Comparison of ENCODE assay signal across 24 mouse cellular contexts in the genomic region with DNA sequence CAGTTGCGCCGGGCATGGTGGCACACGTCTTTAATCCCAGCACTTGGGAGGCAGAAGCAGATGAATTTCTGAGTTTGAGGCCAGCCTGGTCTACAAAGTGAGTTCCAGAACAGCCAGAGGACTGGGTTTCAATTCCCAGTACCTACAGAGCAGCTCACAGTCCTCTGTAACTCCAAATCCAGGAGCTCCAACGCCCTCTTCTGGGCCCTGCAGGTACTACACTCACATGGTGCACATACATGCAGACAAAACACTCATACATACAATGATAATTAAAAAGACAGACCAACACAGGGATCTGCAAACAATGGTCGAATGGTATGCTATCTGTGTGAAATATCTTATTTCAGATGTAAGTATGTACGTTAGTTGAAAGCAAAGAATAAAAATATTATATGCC. TPM values are rescaled to one million over a fixed set of nuclear protein-coding genes. Genes with fewer than 3 reads are reported as not detected.
DNase-seq lines count a peak whose midpoint lies in the region; ATAC-seq and TF ChIP-seq lines count a peak whose summit lies in the region.
"Had no signal": no experiment of that assay in that cellular context is flagged by ENCODE, and none has a peak within 500 bp of the region (broad histone marks: within the 10 kb centered on the region; RNA-seq: fewer than 3 reads in every experiment).

No protein-coding gene starts in this region.

- DNase-seq in layer of hippocampus, adult 2 months (ENCODE audit: low spot score in 2 of 2): no peak
- DNase-seq in layer of hippocampus, postnatal 14 days (ENCODE audit: low spot score in 2 of 2): no peak
- DNase-seq in testis, postnatal 14 days (ENCODE audit: low spot score): no peak
- DNase-seq in ZHBTc4 (ENCODE audit: low read depth, low spot score): peak; percentile 63
- DNase-seq in embryo, embryonic 11 days: no peak
- DNase-seq: adrenal gland, adult 8-10 months; adrenal gland, postnatal 25 days; B cell, adult 2 months; cerebellum, adult 18-20 months; cerebellum, adult 9-10 months; cerebellum, postnatal 14 days; forebrain, postnatal 0 days; gastrocnemius, adult 2 months; gastrocnemius, postnatal 14 days; heart, adult 11 months had no signal

- H3K27me3 ChIP-seq in testis, adult 2 months (ENCODE audit: control insufficient read depth, insufficient read depth, low read length): peaks cover 3% of the 10 kb centered on the region
- H3K27me3 ChIP-seq: CH12.LX had no signal

- TF ChIP-seq POLR2A in testis, adult 2 months (IDR thresholded peaks at IDR 0.05; ENCODE audit: control insufficient read depth, low read depth, low read length): no peak

- no peak for ATAC-seq in megakaryocyte progenitor cell, adult 5-6 weeks (replicated peaks; ENCODE audit: poor library complexity)
- ATAC-seq: forebrain, embryonic 14.5 days; forebrain, postnatal 0 days had no signal

- TF ChIP-seq CTCF in layer of hippocampus, adult 2 months (conservative IDR thresholded peaks at IDR 0.05): peak; percentile 38
- TF ChIP-seq CTCF in testis, adult 2 months (IDR thresholded peaks at IDR 0.05; ENCODE audit: control insufficient read depth, insufficient read depth, insufficient replicate concordance, low read depth, low read length): peak; percentile 17; the same call in 1 of the 2 replicates

- H3K36me3 ChIP-seq in testis, adult 2 months (ENCODE audit: control insufficient read depth, insufficient read depth, low read length): no peaks in the 10 kb centered on the region
- H3K36me3 ChIP-seq: embryonic facial prominence, embryonic 12.5 days; embryonic facial prominence, embryonic 15.5 days; hindbrain, embryonic 10.5 days had no signal

- H3K27ac ChIP-seq in layer of hippocampus, adult 2 months: no peak overlapping the region
- H3K27ac ChIP-seq in testis, adult 2 months (ENCODE audit: control insufficient read depth, insufficient read depth, low read depth, low read length): no peak overlapping the region
- H3K27ac ChIP-seq: embryonic facial prominence, embryonic 12.5 days; embryonic facial prominence, embryonic 15.5 days; gastrocnemius, adult 2 months; hindbrain, embryonic 10.5 days; hindbrain, embryonic 14.5 days had no signal

- peaks cover 6% of the 10 kb centered on the region for H3K4me1 ChIP-seq in testis, adult 2 months (ENCODE audit: control insufficient read depth, insufficient read depth, low read length)

- H3K4me3 ChIP-seq in layer of hippocampus, adult 2 months: no peak overlapping the region
- H3K4me3 ChIP-seq in testis, adult 2 months (ENCODE audit: control insufficient read depth, low read depth, low read length): no peak overlapping the region
- H3K4me3 ChIP-seq: embryonic facial prominence, embryonic 12.5 days; embryonic facial prominence, embryonic 15.5 days; gastrocnemius, adult 2 months; hindbrain, embryonic 10.5 days had no signal

RNA-seq across cellular contexts. Expression of a gene that starts 47.9 kb away (rescaled TPM):
- 10 to 100 TPM; 16.8 to 17.9 TPM for total RNA-seq in layer of hippocampus, adult 2 months (2021)
- total RNA-seq in layer of hippocampus, postnatal 14 days (2021): 10 to 100 TPM; 14.1 to 16.7 TPM
- 0.04 TPM in 2 replicates for polyA plus RNA-seq in testis, adult 2 months (2012; rRNA removed)
- total RNA-seq in megakaryocyte progenitor cell, adult 5-6 weeks (2015): 0.02 TPM in 1 of 2 replicates, not detected in the other
- not detected in 2 replicates for total RNA-seq in megakaryocyte progenitor cell, adult 5-6 weeks (2017)
- total RNA-seq: adrenal gland, postnatal 25 days; CH12.LX; heart, adult 8-10 months had no signal

Comparison
In these comparisons a context has a peak if more than half of its experiments do, and no peak if none do; other contexts are left out.
1. RNA of a gene that starts 47.9 kb away (total RNA-seq): 16.8 to 17.9 TPM in layer of hippocampus, adult 2 months and 14.1 to 16.7 TPM in layer of hippocampus, postnatal 14 days; 0.02 TPM in megakaryocyte progenitor cell, adult 5-6 weeks; every median in the first group is over 10 times any median in the second.